Mouse (Mus musculus) hindbrain, embryonic 14.5 days (tissue): Measurements from ENCODE around the gene Cntrob. TPM values are rescaled to one million over a fixed set of nuclear protein-coding genes. Genes with fewer than 3 reads are reported as not detected.
"Not testable (repeated sequence)": the region's sequence is repeated elsewhere in the genome, so short reads cannot be mapped to it uniquely, and the experiment has no call there.

ENCODE experiments used
- ATAC-seq: fragments of 200-750 bp; cut with Nextera tagmentation; 2 replicates; pipeline ENCODE4 v1.8.0; 2017; ENCODE audit warnings: moderate number of reproducible peaks, mild to moderate bottlenecking, moderate TSS enrichment, moderate library complexity; ENCODE audit not compliant: low FRiP score
- DNase-seq: peaks from one replicate; pipeline ENCODE4 v3.0.0-alpha.2; 2015; ENCODE audit warnings: low spot score
- H3K27ac ChIP-seq: fragments of 300-500 bp; sonication (generic); 2 replicates; pipeline ENCODE4 v1.5.1; 2014; ENCODE audit warnings: mild to moderate bottlenecking, moderate library complexity
- H3K27me3 ChIP-seq: fragments of 300-500 bp; sonication (generic); 2 replicates; pipeline ENCODE4 v1.6.1; 2014; ENCODE audit warnings: mild to moderate bottlenecking, low read length, mixed read lengths; ENCODE audit not compliant: control insufficient read depth, insufficient read depth
- H3K36me3 ChIP-seq: fragments of 300-500 bp; sonication (generic); replicated peaks from 2 replicates; pipeline ENCODE4 v1.6.1; 2014; ENCODE audit not compliant: control insufficient read depth, insufficient read depth
- H3K4me1 ChIP-seq: fragments of 300-500 bp; sonication (generic); replicated peaks from 2 replicates; pipeline ENCODE4 v1.6.1; 2014; ENCODE audit warnings: antibody characterized with exemption, low read length, mixed read lengths; ENCODE audit not compliant: control insufficient read depth, insufficient read depth
- H3K4me2 ChIP-seq: fragments of 300-500 bp; sonication (generic); replicated peaks from 2 replicates; pipeline ENCODE4 v1.6.1; 2014; ENCODE audit warnings: mild to moderate bottlenecking, moderate library complexity
- H3K4me3 ChIP-seq: fragments of 300-500 bp; sonication (generic); replicated peaks from 2 replicates; pipeline ENCODE4 v1.5.1; 2014; ENCODE audit warnings: mild to moderate bottlenecking, low read length
- H3K9ac ChIP-seq: fragments of 300-500 bp; sonication (generic); 2 replicates; pipeline ENCODE4 v1.6.1; 2014
- H3K9me3 ChIP-seq: fragments of 300-500 bp; sonication (generic); 2 replicates; pipeline ENCODE4 v1.6.1; 2016; ENCODE audit warnings: low read length; ENCODE audit not compliant: control insufficient read depth
- WGBS: fragments of 180-500 bp; shearing (Covaris S2); extraction: QIAGEN DNeasy Blood & Tissue Kit; methylation state at CpG from one replicate; pipeline ENCODE4 v1.1.7; 2014; 5-methylcytosine and 5-hydroxymethylcytosine counted together
- polyA plus RNA-seq: library from polyadenylated mRNA; unstranded; fragments of >200 nt; fragmentation: Nextera tagmentation; extraction: Ambion mirVana; gene quantifications from 2 replicates; pipeline ENCODE4 v1.2.1, GENCODE M21; 2014

The Cntrob gene
- polyA plus RNA-seq, 1 experiment from 2014 or later = 12.3 TPM

- H3K4me2 ChIP-seq, H3K4me3 ChIP-seq, H3K9ac ChIP-seq, DNase-seq, H3K27me3 ChIP-seq, H3K9me3 ChIP-seq, ATAC-seq, H3K27ac ChIP-seq: not testable (repeated sequence)
- Histone ChIP-seq H3K4me1 (peaks cover 13% of the 10 kb centered on the region), H3K36me3 (peaks cover 51% of the 10 kb centered on the region)
- WGBS = 90% methylated on average over 3 of the region's 3 CpGs
Observed at GRCm38 (mm10) chr11:69318000-69318399, 5.6 kb downstream of the Cntrob start.

- no peaks in the 10 kb centered on the region for H3K4me1 ChIP-seq
- ATAC-seq = no peak
- H3K36me3 ChIP-seq = peaks cover 57% of the 10 kb centered on the region
- H3K4me3 ChIP-seq = no peak overlapping the region
- no peak for DNase-seq
- WGBS = 100% methylated on average over 6 of the region's 6 CpGs
- H3K27ac ChIP-seq = no peak overlapping the region
- no peaks in the 10 kb centered on the region for H3K9me3 ChIP-seq
- H3K27me3 ChIP-seq = no peaks in the 10 kb centered on the region
- H3K9ac ChIP-seq = no peak overlapping the region
- no peak overlapping the region for H3K4me2 ChIP-seq
Observed at GRCm38 (mm10) chr11:69316361-69316760, 7.2 kb downstream of the Cntrob start.

GRCm38 (mm10) chr11:69311266-69311665, 12.3 kb downstream of the Cntrob start:
- Histone ChIP-seq H3K4me1 (no peaks in the 10 kb centered on the region), H3K9ac (no peak overlapping the region), H3K9me3 (no peaks in the 10 kb centered on the region), H3K36me3 (peaks cover 76% of the 10 kb centered on the region), H3K27me3 (no peaks in the 10 kb centered on the region), H3K4me2 (no peak overlapping the region), H3K4me3 (no peak overlapping the region), H3K27ac (no peak overlapping the region)
- DNase-seq (peak; percentile 43), ATAC-seq (no peak)
- WGBS = 71% methylated on average over 7 of the region's 7 CpGs

- Histone ChIP-seq H3K27me3 (no peaks in the 10 kb centered on the region), H3K9me3 (no peaks in the 10 kb centered on the region), H3K4me3 (no peak overlapping the region), H3K36me3 (peaks cover 94% of the 10 kb centered on the region), H3K4me2 (no peak overlapping the region), H3K4me1 (no peaks in the 10 kb centered on the region), H3K9ac (no peak overlapping the region), H3K27ac (no peak overlapping the region)
- 95% methylated on average over 2 of the region's 2 CpGs for WGBS
- no peak for ATAC-seq
- DNase-seq = no peak
Observed at GRCm38 (mm10) chr11:69306039-69306438, 17.5 kb downstream of the Cntrob start.

GRCm38 (mm10) chr11:69305291-69305690, 18.3 kb downstream of the Cntrob start:
- Histone ChIP-seq H3K27ac (no peak overlapping the region), H3K36me3 (peaks cover 93% of the 10 kb centered on the region)
- 94% methylated on average over 9 of the region's 9 CpGs for WGBS

GRCm38 (mm10) chr11:69302817-69303216, 20.8 kb downstream of the Cntrob start:
- WGBS = 91% methylated on average over 7 of the region's 7 CpGs
- no peak overlapping the region for H3K4me3 ChIP-seq
- no peak for DNase-seq
- ATAC-seq = no peak
- H3K9ac ChIP-seq = no peak overlapping the region
- H3K9me3 ChIP-seq = no peaks in the 10 kb centered on the region
- H3K4me1 ChIP-seq = no peaks in the 10 kb centered on the region
- H3K27ac ChIP-seq = no peak overlapping the region
- H3K27me3 ChIP-seq = no peaks in the 10 kb centered on the region
- peaks cover 86% of the 10 kb centered on the region for H3K36me3 ChIP-seq
- H3K4me2 ChIP-seq = no peak overlapping the region

More at GRCm38 (mm10) chr11:69305291-69305690, 18.3 kb downstream of the Cntrob start:
- Histone ChIP-seq H3K9ac (no peak overlapping the region), H3K4me3 (no peak overlapping the region), H3K27me3 (no peaks in the 10 kb centered on the region), H3K4me2 (no peak overlapping the region), H3K9me3 (no peaks in the 10 kb centered on the region), H3K4me1 (no peaks in the 10 kb centered on the region)
- no peak for ATAC-seq
- no peak for DNase-seq

- Histone ChIP-seq H3K27ac (no peak overlapping the region), H3K4me1 (no peaks in the 10 kb centered on the region), H3K9me3 (no peaks in the 10 kb centered on the region), H3K27me3 (no peaks in the 10 kb centered on the region), H3K9ac (no peak overlapping the region), H3K4me3 (no peak overlapping the region), H3K36me3 (peaks cover 41% of the 10 kb centered on the region), H3K4me2 (no peak overlapping the region)
- WGBS = 75% methylated on average over 7 of the region's 7 CpGs
- DNase-seq (no peak), ATAC-seq (no peak)
Observed at GRCm38 (mm10) chr11:69298231-69298630, 25.3 kb downstream of the Cntrob start.

- no peak overlapping the region for H3K27ac ChIP-seq
- no peaks in the 10 kb centered on the region for H3K9me3 ChIP-seq
- H3K9ac ChIP-seq = no peak overlapping the region
- H3K4me3 ChIP-seq = no peak overlapping the region
- ATAC-seq (no peak), DNase-seq (no peak)
- H3K4me1 ChIP-seq = no peaks in the 10 kb centered on the region
- no peak overlapping the region for H3K4me2 ChIP-seq
- H3K27me3 ChIP-seq = no peaks in the 10 kb centered on the region
- WGBS = 94% methylated on average over 2 of the region's 2 CpGs
- peaks cover 37% of the 10 kb centered on the region for H3K36me3 ChIP-seq
Observed at GRCm38 (mm10) chr11:69297799-69298198, 25.8 kb downstream of the Cntrob start.

- Histone ChIP-seq H3K4me1 (no peaks in the 10 kb centered on the region), H3K27me3 (no peaks in the 10 kb centered on the region), H3K27ac (no peak overlapping the region), H3K36me3 (peaks cover 18% of the 10 kb centered on the region), H3K9ac (no peak overlapping the region), H3K4me3 (no peak overlapping the region), H3K9me3 (no peaks in the 10 kb centered on the region), H3K4me2 (no peak overlapping the region)
- ATAC-seq (no peak), DNase-seq (no peak)
- WGBS = 86% methylated on average over 3 of the region's 3 CpGs
Observed at GRCm38 (mm10) chr11:69295286-69295685, 28.3 kb downstream of the Cntrob start.

- Histone ChIP-seq H3K9ac (no peak overlapping the region), H3K4me3 (no peak overlapping the region), H3K4me2 (no peak overlapping the region), H3K4me1 (no peaks in the 10 kb centered on the region), H3K27me3 (no peaks in the 10 kb centered on the region), H3K27ac (no peak overlapping the region), H3K9me3 (no peaks in the 10 kb centered on the region), H3K36me3 (no peaks in the 10 kb centered on the region; the same call in 1 of the 2 replicates)
- ATAC-seq (no peak), DNase-seq (no peak)
- 96% methylated on average over 5 of the region's 5 CpGs for WGBS
Observed at GRCm38 (mm10) chr11:69291111-69291510, 32.5 kb downstream of the Cntrob start.
